Mouse (Mus musculus): ENCODE measurements around the gene Vps4a. TPM values are rescaled to one million over a fixed set of nuclear protein-coding genes. Genes with fewer than 3 reads are reported as not detected.
A peak's percentile ranks its signal among the peaks of the same experiment; 100 is the strongest.

The Vps4a gene
- polyA plus RNA-seq, 1 experiment from 2014 or later, result 41.4 TPM

DNA sequence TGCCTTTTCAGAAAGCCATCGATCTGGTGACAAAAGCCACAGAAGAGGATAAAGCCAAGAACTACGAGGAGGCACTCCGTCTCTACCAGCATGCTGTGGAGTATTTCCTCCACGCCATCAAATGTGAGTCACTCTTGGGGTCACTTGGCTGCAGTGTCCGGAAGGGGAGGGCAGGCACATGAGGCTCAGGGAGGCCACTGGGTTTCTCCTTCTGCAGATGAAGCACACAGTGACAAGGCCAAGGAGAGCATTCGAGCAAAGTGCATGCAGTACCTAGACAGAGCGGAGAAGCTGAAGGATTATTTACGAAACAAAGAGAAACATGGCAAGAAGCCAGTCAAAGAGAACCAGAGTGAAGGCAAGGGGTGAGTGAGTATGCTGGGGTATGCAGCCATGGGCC lies 5.6 kb downstream of the Vps4a start:
- Histone ChIP-seq H3K4me1 (replicated peaks; ENCODE audit: control insufficient read depth, insufficient read depth) (0 out of 2 replicates have a peak, but pooled peaks cover 2% of the 10 kb centered on the region), H3K4me2 (replicated peaks; ENCODE audit: low read depth) (no peak overlapping the region), H3K36me3 (ENCODE audit: control insufficient read depth, insufficient read depth, low read length) (peaks cover 12% of the 10 kb centered on the region; the same call in 1 of the 2 replicates), H3K9me3 (ENCODE audit: control insufficient read depth, low read length) (no peaks in the 10 kb centered on the region), H3K9ac (ENCODE audit: low read length) (no peak overlapping the region), H3K27ac (replicated peaks) (no peak overlapping the region), H3K4me3 (ENCODE audit: low read depth, low read length) (no peak overlapping the region), H3K27me3 (ENCODE audit: control insufficient read depth, insufficient read depth, low read length) (no peaks in the 10 kb centered on the region)
- WGBS, result 74% methylated on average over 8 of the region's 8 CpGs
- TF ChIP-seq EP300 (optimal IDR thresholded peaks at IDR 0.05) (no peak), CTCF (IDR thresholded peaks at IDR 0.05; ENCODE audit: low read depth) (no peak)
- ATAC-seq (ENCODE audit: low FRiP score, low TSS enrichment) (no peak), DNase-seq (ENCODE audit: low spot score) (no peak)

DNA sequence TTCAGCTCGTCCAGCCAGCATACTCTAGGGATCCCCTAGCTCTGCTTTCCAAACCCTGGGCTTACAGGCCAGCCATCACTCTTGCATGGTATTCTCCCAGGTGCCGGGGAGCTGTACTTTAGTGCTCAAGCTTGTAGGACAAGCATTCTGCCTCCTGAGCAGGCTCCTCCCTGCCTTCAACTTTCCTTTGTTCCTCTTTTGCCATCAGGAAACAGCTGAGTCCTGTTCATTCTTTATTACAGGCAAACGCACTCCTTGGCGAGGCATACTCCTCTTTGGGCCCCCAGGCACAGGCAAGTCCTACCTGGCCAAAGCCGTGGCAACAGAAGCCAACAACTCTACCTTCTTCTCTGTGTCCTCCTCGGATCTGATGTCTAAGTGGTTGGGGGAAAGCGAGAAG lies 9.6 kb downstream of the Vps4a start:
- Histone ChIP-seq H3K4me3 (ENCODE audit: low read depth, low read length) (no peak overlapping the region), H3K27ac (replicated peaks) (no peak overlapping the region), H3K4me1 (replicated peaks; ENCODE audit: control insufficient read depth, insufficient read depth) (no peaks in the 10 kb centered on the region), H3K27me3 (ENCODE audit: control insufficient read depth, insufficient read depth, low read length) (no peaks in the 10 kb centered on the region), H3K9me3 (ENCODE audit: control insufficient read depth, low read length) (no peaks in the 10 kb centered on the region), H3K4me2 (replicated peaks; ENCODE audit: low read depth) (no peak overlapping the region), H3K36me3 (ENCODE audit: control insufficient read depth, insufficient read depth, low read length) (peaks cover 38% of the 10 kb centered on the region), H3K9ac (ENCODE audit: low read length) (no peak overlapping the region)
- DNase-seq (ENCODE audit: low spot score) (no peak), ATAC-seq (ENCODE audit: low FRiP score, low TSS enrichment) (no peak)
- no peak for TF ChIP-seq CTCF (IDR thresholded peaks at IDR 0.05; ENCODE audit: low read depth)
- TF ChIP-seq EP300 (optimal IDR thresholded peaks at IDR 0.05), result no peak
- 81% methylated on average over 7 of the region's 7 CpGs for WGBS

DNA sequence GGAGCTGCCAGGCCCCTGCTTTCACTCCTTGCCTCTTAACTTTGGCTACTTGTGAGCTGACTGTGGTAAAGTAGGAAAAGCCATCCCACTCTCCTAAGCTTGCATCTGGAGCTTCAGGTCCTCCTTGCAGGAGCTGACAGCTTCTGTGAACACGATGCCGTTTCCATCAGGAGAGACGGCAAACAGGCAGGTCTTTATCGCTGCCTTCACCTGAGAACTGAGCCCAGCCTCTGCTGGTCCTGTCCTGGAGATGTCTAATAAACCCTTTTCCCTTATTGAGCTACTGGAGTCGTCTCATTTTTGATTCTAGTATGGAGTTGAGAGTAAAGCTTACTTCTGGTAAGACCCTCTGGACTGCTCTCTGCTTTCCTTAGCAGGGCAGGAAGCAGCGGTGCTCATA lies 14.5 kb downstream of the Vps4a start:
- H3K27ac ChIP-seq (replicated peaks), result no peak overlapping the region
- ATAC-seq (ENCODE audit: low FRiP score, low TSS enrichment) (no peak), DNase-seq (ENCODE audit: low spot score) (no peak)
- TF ChIP-seq CTCF (IDR thresholded peaks at IDR 0.05; ENCODE audit: low read depth), result no peak
- no peak for TF ChIP-seq EP300 (optimal IDR thresholded peaks at IDR 0.05)
- WGBS, result 90% methylated on average over 6 of the region's 6 CpGs
- no peak overlapping the region for H3K4me2 ChIP-seq (replicated peaks; ENCODE audit: low read depth)
- no peak overlapping the region for H3K9ac ChIP-seq (ENCODE audit: low read length)
- no peaks in the 10 kb centered on the region for H3K27me3 ChIP-seq (ENCODE audit: control insufficient read depth, insufficient read depth, low read length)
- H3K9me3 ChIP-seq (ENCODE audit: control insufficient read depth, low read length), result no peaks in the 10 kb centered on the region
- H3K4me3 ChIP-seq (ENCODE audit: low read depth, low read length), result no peak overlapping the region
- peaks cover 32% of the 10 kb centered on the region for H3K36me3 ChIP-seq (ENCODE audit: control insufficient read depth, insufficient read depth, low read length)
- H3K4me1 ChIP-seq (replicated peaks; ENCODE audit: control insufficient read depth, insufficient read depth), result no peaks in the 10 kb centered on the region

DNA sequence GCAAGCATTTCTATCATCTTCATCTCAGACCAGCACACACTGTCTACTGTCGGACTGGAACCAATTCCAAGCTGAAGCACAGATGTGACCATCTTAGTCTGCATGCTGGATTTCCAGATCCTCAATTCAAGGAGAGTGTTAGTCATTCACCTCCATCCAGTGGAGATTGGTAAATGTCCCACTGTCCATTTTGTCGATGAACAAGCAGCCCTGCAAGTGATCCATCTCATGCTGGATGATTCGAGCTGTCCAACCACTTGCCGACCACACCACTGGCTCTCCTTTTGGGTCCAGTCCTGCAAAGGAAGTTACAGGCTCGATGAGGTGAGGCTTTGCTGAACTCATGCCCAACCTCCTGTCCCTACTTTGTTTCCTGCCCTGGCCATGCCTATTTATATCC lies 16.0 kb downstream of the Vps4a start:
- Histone ChIP-seq H3K27ac (replicated peaks) (no peak overlapping the region), H3K4me3 (ENCODE audit: low read depth, low read length) (no peak overlapping the region), H3K4me1 (replicated peaks; ENCODE audit: control insufficient read depth, insufficient read depth) (no peaks in the 10 kb centered on the region), H3K4me2 (replicated peaks; ENCODE audit: low read depth) (no peak overlapping the region; the same call in 1 of the 2 replicates), H3K9ac (ENCODE audit: low read length) (0 out of 2 replicates have a peak overlapping the region, but pooled peaks have one; percentile 35), H3K9me3 (ENCODE audit: control insufficient read depth, low read length) (no peaks in the 10 kb centered on the region), H3K36me3 (ENCODE audit: control insufficient read depth, insufficient read depth, low read length) (peaks cover 31% of the 10 kb centered on the region), H3K27me3 (ENCODE audit: control insufficient read depth, insufficient read depth, low read length) (no peaks in the 10 kb centered on the region)
- WGBS, result 75% methylated on average over 5 of the region's 5 CpGs
- TF ChIP-seq EP300 (optimal IDR thresholded peaks at IDR 0.05) (no peak), CTCF (IDR thresholded peaks at IDR 0.05; ENCODE audit: low read depth) (no peak)
- no peak for DNase-seq (ENCODE audit: low spot score)
- ATAC-seq (ENCODE audit: low FRiP score, low TSS enrichment), result no peak

DNA sequence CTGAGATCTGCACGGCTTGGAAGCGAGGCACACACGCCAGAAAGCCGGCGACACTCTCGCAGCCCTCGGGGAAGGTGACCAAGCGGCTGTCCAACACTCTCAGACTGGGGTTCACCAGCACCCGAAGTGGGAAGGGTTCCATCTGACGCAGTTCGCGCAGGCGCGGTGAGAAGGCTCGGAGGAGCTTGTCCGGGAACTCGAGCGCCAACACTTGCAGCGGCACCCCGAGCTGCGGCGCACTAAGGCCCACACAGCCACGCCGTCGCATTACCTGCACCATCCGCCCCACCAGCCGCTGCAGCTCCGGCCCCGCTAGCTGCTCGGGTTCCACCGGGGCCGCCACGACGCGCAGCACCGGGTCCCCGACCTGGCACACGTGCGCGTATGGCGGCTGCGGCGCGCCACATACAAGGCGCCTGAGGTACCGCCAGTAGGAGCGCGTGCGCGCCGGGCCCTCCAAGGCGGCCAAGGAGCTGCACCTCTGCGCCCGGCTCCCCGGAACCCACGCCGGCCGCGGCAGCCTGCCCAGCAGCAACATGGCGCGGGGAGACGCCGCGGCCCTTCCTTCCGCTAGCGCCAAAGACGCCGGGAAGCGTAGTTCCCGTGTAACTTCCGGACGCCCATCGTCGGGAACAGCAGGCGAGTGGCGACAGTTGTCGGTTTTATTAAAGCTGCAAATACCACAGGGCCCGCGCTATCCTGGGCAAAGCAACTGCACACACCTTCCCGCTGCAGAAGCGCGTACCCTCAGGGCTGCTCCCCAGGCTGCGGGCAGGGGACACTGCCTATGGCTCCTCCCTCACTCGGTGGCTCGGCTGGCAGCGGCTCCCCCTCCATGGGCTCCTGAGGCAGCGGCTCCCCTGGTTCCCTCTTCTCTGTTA lies 17.3 kb downstream of the Vps4a start, which contains the start of gene Pdf:
Gene Pdf, minus strand, starts transcription at position 554 of the 881 bp plus-strand sequence.
- H3K4me3 ChIP-seq (ENCODE audit: low read depth, low read length), result peak within 1 kb of the TSS; percentile 89
- TF ChIP-seq CTCF (IDR thresholded peaks at IDR 0.05; ENCODE audit: low read depth), result no peak
- no peak for TF ChIP-seq EP300 (optimal IDR thresholded peaks at IDR 0.05)
- peaks cover 27% of the 10 kb centered on the region for H3K36me3 ChIP-seq (ENCODE audit: control insufficient read depth, insufficient read depth, low read length)
- peak within 1 kb of the TSS; percentile 88 for H3K4me2 ChIP-seq (replicated peaks; ENCODE audit: low read depth)
- peak; percentile 90 for ATAC-seq (ENCODE audit: low FRiP score, low TSS enrichment)
- no peaks in the 10 kb centered on the region for H3K9me3 ChIP-seq (ENCODE audit: control insufficient read depth, low read length)
- peak within 1 kb of the TSS; percentile 94 for H3K27ac ChIP-seq (replicated peaks)
- H3K27me3 ChIP-seq (ENCODE audit: control insufficient read depth, insufficient read depth, low read length), result no peaks in the 10 kb centered on the region
- peak; percentile 87 for DNase-seq (ENCODE audit: low spot score)
- H3K4me1 ChIP-seq (replicated peaks; ENCODE audit: control insufficient read depth, insufficient read depth), result no peaks in the 10 kb centered on the region
- WGBS, result under 1% methylated on average over 85 of the region's 87 CpGs
- H3K9ac ChIP-seq (ENCODE audit: low read length), result peak within 1 kb of the TSS; percentile 82

DNA sequence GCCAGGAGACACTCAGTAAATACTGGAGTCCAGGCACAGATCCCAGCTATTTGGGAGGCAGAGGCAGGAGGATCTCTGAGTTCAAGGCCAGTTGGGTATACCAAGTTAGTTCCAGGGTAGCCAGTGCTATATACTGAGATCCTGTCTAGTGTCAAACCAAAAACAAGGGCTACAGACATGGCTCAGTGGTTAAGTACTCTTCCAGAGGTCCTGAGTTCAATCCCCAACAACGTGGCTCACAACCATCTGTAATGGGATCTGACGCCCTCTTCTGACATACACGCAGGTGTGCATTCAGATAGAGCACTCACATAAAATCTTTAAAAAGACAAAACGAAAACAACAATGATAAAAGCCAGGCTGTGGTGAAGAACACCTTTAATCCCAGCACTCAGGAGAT lies 18.5 kb downstream of the Vps4a start:
- WGBS, result 96% methylated on average over 4 of the region's 4 CpGs
- no peaks in the 10 kb centered on the region for H3K27me3 ChIP-seq (ENCODE audit: control insufficient read depth, insufficient read depth, low read length)
- H3K4me2 ChIP-seq (replicated peaks; ENCODE audit: low read depth), result peak overlapping the region; percentile 88
- TF ChIP-seq EP300 (optimal IDR thresholded peaks at IDR 0.05) (no peak), CTCF (IDR thresholded peaks at IDR 0.05; ENCODE audit: low read depth) (no peak)
- DNase-seq (ENCODE audit: low spot score), result no peak
- peak overlapping the region; percentile 89; the same call in 1 of the 2 replicates for H3K4me3 ChIP-seq (ENCODE audit: low read depth, low read length)
- no peak overlapping the region for H3K27ac ChIP-seq (replicated peaks)
- H3K9me3 ChIP-seq (ENCODE audit: control insufficient read depth, low read length), result no peaks in the 10 kb centered on the region
- H3K36me3 ChIP-seq (ENCODE audit: control insufficient read depth, insufficient read depth, low read length), result peaks cover 20% of the 10 kb centered on the region; the same call in 1 of the 2 replicates
- H3K9ac ChIP-seq (ENCODE audit: low read length), result no peak overlapping the region
- no peak for ATAC-seq (ENCODE audit: low FRiP score, low TSS enrichment)
- no peaks in the 10 kb centered on the region for H3K4me1 ChIP-seq (replicated peaks; ENCODE audit: control insufficient read depth, insufficient read depth)
